Mouse (Mus musculus): ENCODE results near the gene Smoc1.
A peak's percentile ranks its signal among the peaks of the same experiment; 100 is the strongest.

Gene Smoc1

GRCm38 (mm10) chr12:81166615-81167014, 140.0 kb downstream of the Smoc1 start:
- DNase-seq (ENCODE audit: low spot score in 2 of 2), result no peak

GRCm38 (mm10) chr12:81167142-81167541, 140.5 kb downstream of the Smoc1 start:
- DNase-seq (ENCODE audit: low spot score in 2 of 2), result no peak

GRCm38 (mm10) chr12:81168031-81168430, 141.4 kb downstream of the Smoc1 start:
- no peak for DNase-seq (ENCODE audit: low spot score in 2 of 2)

- no peak for DNase-seq (ENCODE audit: low spot score in 2 of 2)
Measured at GRCm38 (mm10) chr12:81168494-81168893, 141.9 kb downstream of the Smoc1 start.

- no peak for DNase-seq (ENCODE audit: low spot score in 2 of 2)
Measured at GRCm38 (mm10) chr12:81170076-81170475, 143.5 kb downstream of the Smoc1 start.

- no peak for DNase-seq (ENCODE audit: low spot score in 2 of 2)
Measured at GRCm38 (mm10) chr12:81173011-81173410, 146.4 kb downstream of the Smoc1 start.

- DNase-seq (ENCODE audit: low spot score in 2 of 2), result no peak
Measured at GRCm38 (mm10) chr12:81173893-81174292, 147.3 kb downstream of the Smoc1 start.

GRCm38 (mm10) chr12:81175252-81175651, 148.6 kb downstream of the Smoc1 start:
- no peak for DNase-seq (ENCODE audit: low spot score in 2 of 2)

GRCm38 (mm10) chr12:81182073-81182472, 155.5 kb downstream of the Smoc1 start:
- DNase-seq (ENCODE audit: low spot score in 2 of 2), result peak; percentile 50 to 62

- no peak for DNase-seq (ENCODE audit: low spot score in 2 of 2)
Measured at GRCm38 (mm10) chr12:81184967-81185366, 158.4 kb downstream of the Smoc1 start.

- DNase-seq (ENCODE audit: low spot score in 2 of 2), result no peak
Measured at GRCm38 (mm10) chr12:81186081-81186480, 159.5 kb downstream of the Smoc1 start.

- no peak for DNase-seq (ENCODE audit: low spot score in 2 of 2)
Measured at GRCm38 (mm10) chr12:81186668-81187067, 160.1 kb downstream of the Smoc1 start.

- no peak for DNase-seq (ENCODE audit: low spot score in 2 of 2)
Measured at GRCm38 (mm10) chr12:81188423-81188822, 161.8 kb downstream of the Smoc1 start.

GRCm38 (mm10) chr12:81188996-81189395, 162.4 kb downstream of the Smoc1 start:
- no peak for DNase-seq (ENCODE audit: low spot score in 2 of 2)

- no peak for DNase-seq (ENCODE audit: low spot score in 2 of 2)
Measured at GRCm38 (mm10) chr12:81189636-81190035, 163.0 kb downstream of the Smoc1 start.

GRCm38 (mm10) chr12:81193968-81194367, 167.4 kb downstream of the Smoc1 start:
- DNase-seq (ENCODE audit: low spot score in 2 of 2), result no peak

- no peak for DNase-seq (ENCODE audit: low spot score in 2 of 2)
Measured at GRCm38 (mm10) chr12:81197468-81198075, 171.0 kb downstream of the Smoc1 start.

GRCm38 (mm10) chr12:81199280-81199955, 172.8 kb downstream of the Smoc1 start:
- peak; percentile 63 to 71 for DNase-seq (ENCODE audit: low spot score in 2 of 2)

- DNase-seq (ENCODE audit: low spot score in 2 of 2), result no peak
Measured at GRCm38 (mm10) chr12:81203226-81203625, 176.6 kb downstream of the Smoc1 start.

- DNase-seq (ENCODE audit: low spot score in 2 of 2), result no peak
Measured at GRCm38 (mm10) chr12:81205619-81206560, 179.3 kb downstream of the Smoc1 start.

GRCm38 (mm10) chr12:81208559-81208958, 182.0 kb downstream of the Smoc1 start:
- DNase-seq (ENCODE audit: low spot score in 2 of 2), result no peak

GRCm38 (mm10) chr12:81219339-81219738, 192.7 kb downstream of the Smoc1 start:
- no peak for DNase-seq (ENCODE audit: low spot score in 2 of 2)

Data from frontal cortex, postnatal 25 days (tissue).